Mouse (Mus musculus) CH12.LX (cell line): ENCODE measurements at regions not wholly inside any gene's neighbourhood (a gene's known extent, or its start where the extent isn't known, plus 50 kb on each side); places are given as distances from the start of the nearest gene placed in this dataset.
A peak's percentile ranks its signal among the peaks of the same experiment; 100 is the strongest.

ENCODE experiments used
- DNase-seq: peaks from one replicate; pipeline ENCODE4 v3.0.0-alpha.2; 2013; ENCODE audit errors: extremely low read depth
- H3K27ac ChIP-seq: 2 replicates; pipeline ENCODE4 v1.5.1; 2012; ENCODE audit warnings: low read depth, mild to moderate bottlenecking, control low read depth, moderate library complexity; ENCODE audit not compliant: insufficient read depth
- H3K27me3 ChIP-seq: replicated peaks from 2 replicates; pipeline ENCODE3; 2012; ENCODE audit warnings: inconsistent platforms
- H3K36me3 ChIP-seq, 2 experiments: replicated peaks in 1 of 2; 2 replicates each; pipeline versions ENCODE3 to v1.6.1; 2012; ENCODE audit warnings: inconsistent platforms in 1 of 2, low read length in 1 of 2, mild to moderate bottlenecking in 1 of 2, mixed read lengths in 1 of 2, moderate library complexity in 1 of 2; ENCODE audit not compliant: control insufficient read depth in 1 of 2, insufficient read depth in 1 of 2
- H3K4me1 ChIP-seq, 2 experiments: 2 replicates each; pipeline ENCODE4 v1.6.1; 2012; ENCODE audit warnings: inconsistent platforms in 1 of 2, moderate library complexity in 1 of 2; ENCODE audit not compliant: insufficient read depth in 2 of 2, control insufficient read depth in 1 of 2
- H3K4me2 ChIP-seq: 2 replicates; pipeline ENCODE4 v1.6.1; 2012; ENCODE audit warnings: low read depth, mild to moderate bottlenecking, control low read depth; ENCODE audit not compliant: poor library complexity, insufficient read depth, severe bottlenecking
- H3K4me3 ChIP-seq, 3 experiments: fragments of 150-350 bp in 1 of 3; sonication (generic) in 1 of 3; replicated peaks in 1 of 3; 2 replicates each; pipeline versions ENCODE3 to v1.5.1; 2011 to 2012; ENCODE audit warnings: low read depth in 2 of 3, low read length in 2 of 3, mild to moderate bottlenecking in 2 of 3, moderate library complexity in 2 of 3, control low read depth in 1 of 3, improper control_type of control experiment in 1 of 3, inconsistent platforms in 1 of 3, mixed read lengths in 1 of 3; ENCODE audit not compliant: poor library complexity in 1 of 3
- H3K79me2 ChIP-seq: replicated peaks from 2 replicates; pipeline ENCODE4 v1.6.1; 2012; ENCODE audit warnings: mild to moderate bottlenecking, moderate library complexity; ENCODE audit not compliant: control insufficient read depth, poor library complexity, insufficient read depth, severe bottlenecking; ENCODE audit errors: extremely low read depth
- H3K9ac ChIP-seq: 2 replicates; pipeline ENCODE4 v1.6.1; 2012; ENCODE audit warnings: low read depth, mild to moderate bottlenecking, control low read depth, moderate library complexity; ENCODE audit not compliant: insufficient read depth
- H3K9me3 ChIP-seq: replicated peaks from 2 replicates; pipeline ENCODE3; 2012; ENCODE audit warnings: low read length, inconsistent platforms, mixed read lengths
- CHD1 ChIP-seq: IDR thresholded peaks from 2 replicates; pipeline ENCODE4 v1.6.1; 2012; ENCODE audit warnings: low read depth, low read length, improper control_type of control experiment, inconsistent platforms
- E2F4 ChIP-seq: IDR thresholded peaks from 2 replicates; pipeline ENCODE4 v1.6.1; 2011; ENCODE audit warnings: low read depth, low read length, improper control_type of control experiment; ENCODE audit not compliant: insufficient replicate concordance
- ETS1 ChIP-seq: conservative IDR thresholded peaks from 2 replicates; pipeline ENCODE4 v1.6.1; 2012; ENCODE audit warnings: low read depth, mild to moderate bottlenecking, inconsistent platforms, low read length, improper control_type of control experiment, moderate library complexity
- JUN ChIP-seq: IDR thresholded peaks from 2 replicates; pipeline ENCODE4 v1.6.1; 2011; ENCODE audit warnings: low read depth, mild to moderate bottlenecking, low read length, improper control_type of control experiment, moderate library complexity; ENCODE audit not compliant: insufficient read depth
- KAT2A ChIP-seq: IDR thresholded peaks from 2 replicates; pipeline ENCODE4 v1.6.1; 2012; ENCODE audit warnings: low read length, improper control_type of control experiment, inconsistent platforms; ENCODE audit not compliant: insufficient replicate concordance
- MAX ChIP-seq: IDR thresholded peaks from 2 replicates; pipeline ENCODE4 v1.6.1; 2011; ENCODE audit warnings: low read length, improper control_type of control experiment
- MAZ ChIP-seq: IDR thresholded peaks from 2 replicates; pipeline ENCODE4 v1.6.1; 2012; ENCODE audit warnings: low read depth, mild to moderate bottlenecking, inconsistent platforms, low read length, improper control_type of control experiment, moderate library complexity
- MEF2A ChIP-seq: IDR thresholded peaks from 2 replicates; pipeline ENCODE4 v1.6.1; 2014; ENCODE audit warnings: low read depth, mild to moderate bottlenecking, inconsistent platforms, low read length, improper control_type of control experiment, borderline replicate concordance
- MXI1 ChIP-seq: IDR thresholded peaks from 2 replicates; pipeline ENCODE4 v1.6.1; 2011; ENCODE audit warnings: mild to moderate bottlenecking, low read depth, low read length, improper control_type of control experiment
- NRF1 ChIP-seq: IDR thresholded peaks from 2 replicates; pipeline ENCODE4 v1.6.1; 2014; ENCODE audit warnings: low read depth, mild to moderate bottlenecking, inconsistent platforms, low read length, improper control_type of control experiment, moderate library complexity
- PAX5 ChIP-seq: IDR thresholded peaks from 2 replicates; pipeline ENCODE4 v1.6.1; 2012; ENCODE audit warnings: low read length, inconsistent platforms, mixed read lengths
- POLR2A ChIP-seq: IDR thresholded peaks from 2 replicates; pipeline ENCODE4 v1.6.1; 2011; ENCODE audit warnings: low read depth, mild to moderate bottlenecking, improper control_type of control experiment, low read length
- RAD21 ChIP-seq: IDR thresholded peaks from 2 replicates; pipeline ENCODE4 v1.6.1; 2011; ENCODE audit warnings: low read depth, mild to moderate bottlenecking, low read length, improper control_type of control experiment, moderate library complexity
- SIN3A ChIP-seq: IDR thresholded peaks from 2 replicates; pipeline ENCODE4 v1.6.1; 2012; ENCODE audit warnings: low read length, improper control_type of control experiment, inconsistent platforms
- SMC3 ChIP-seq: IDR thresholded peaks from 2 replicates; pipeline ENCODE4 v1.6.1; 2011; ENCODE audit warnings: low read depth, low read length, improper control_type of control experiment
- TBP ChIP-seq: conservative IDR thresholded peaks from 2 replicates; pipeline ENCODE4 v1.6.1; 2011; ENCODE audit warnings: low read depth, low read length, improper control_type of control experiment
- UBTF ChIP-seq: IDR thresholded peaks from 2 replicates; pipeline ENCODE4 v1.6.1; 2012; ENCODE audit warnings: low read depth, mild to moderate bottlenecking, inconsistent platforms, low read length, improper control_type of control experiment, moderate library complexity
- ZC3H11A ChIP-seq: IDR thresholded peaks from 2 replicates; pipeline ENCODE4 v1.6.1; 2012; ENCODE audit warnings: low read depth, mild to moderate bottlenecking, inconsistent platforms, low read length, improper control_type of control experiment
- ZKSCAN1 ChIP-seq: IDR thresholded peaks from 2 replicates; pipeline ENCODE4 v1.6.1; 2012; ENCODE audit warnings: low read depth, inconsistent platforms, low read length, improper control_type of control experiment, borderline replicate concordance
- dilution Hi-C: fragments of 300-500 bp; cut with MboI; formaldehyde crosslinking; loops from 2 replicates; pipeline ENCODE4 v1.14.3; 2020; ENCODE audit warnings: low sequenced_read_pairs; ENCODE audit not compliant: extremely low pct_unique_long_range_greater_than_20kb, extremely low pct_ligation_motif_present
- in situ Hi-C: fragments of 300-500 bp; cut with MboI; formaldehyde crosslinking; loops from 3 replicates; pipeline ENCODE4 v1.14.3; 2019; ENCODE audit warnings: low sequenced_read_pairs, low pct_ligation_motif_present, low pct_unique_long_range_greater_than_20kb, mixed read lengths

DNA sequence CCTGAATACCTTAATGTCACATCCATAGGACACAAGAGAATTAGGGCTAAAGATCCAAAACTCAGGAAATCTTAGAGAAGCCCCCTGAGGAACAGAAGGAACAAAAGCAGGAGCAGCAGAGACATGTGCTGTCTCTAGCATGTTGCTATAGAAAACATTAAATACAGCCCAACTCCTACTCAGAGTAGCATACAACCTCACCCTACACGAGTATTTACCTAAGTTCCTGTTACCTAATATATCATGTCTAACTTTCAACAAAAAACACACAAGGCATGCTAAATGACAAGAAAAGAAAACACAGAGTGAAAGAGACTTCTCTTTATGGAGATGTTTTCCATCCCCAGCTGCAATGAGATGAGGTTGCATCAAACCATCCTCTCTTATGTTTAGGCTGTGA is 216.4 kb upstream of the Col8a1 start:
- no peak for DNase-seq
- Histone ChIP-seq H3K4me2 (no peak overlapping the region), H3K4me3 (no peak overlapping the region), H3K4me1 (no peaks in the 10 kb centered on the region), H3K9me3 (no peaks in the 10 kb centered on the region), H3K27me3 (no peaks in the 10 kb centered on the region), H3K9ac (no peak overlapping the region), H3K27ac (no peak overlapping the region), H3K36me3 (no peaks in the 10 kb centered on the region), H3K79me2 (no peaks in the 10 kb centered on the region)
- dilution Hi-C loops, result no loop called here
- TF ChIP-seq ZC3H11A (no peak), PAX5 (no peak)
- in situ Hi-C loops, result no loop called here

DNA sequence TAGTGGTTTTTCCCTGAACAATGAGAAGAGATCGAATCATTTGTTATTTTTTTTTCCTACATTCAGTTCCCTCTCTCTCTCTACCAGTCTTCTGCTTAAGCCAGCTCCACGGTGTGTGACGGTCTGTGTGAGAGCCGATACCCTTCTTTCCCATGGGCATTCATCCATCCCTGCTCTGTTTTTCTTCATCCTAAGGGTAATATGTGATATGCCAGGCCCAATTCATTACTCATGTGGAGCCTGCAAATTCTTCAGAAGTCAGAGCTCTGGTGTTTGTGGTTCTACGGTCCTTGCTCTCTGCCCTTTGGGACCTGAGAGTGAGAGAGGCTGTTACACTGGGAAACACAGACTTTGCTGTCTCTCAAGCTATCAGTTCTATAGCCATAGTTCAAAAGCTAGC is 229.6 kb upstream of the Col8a1 start:
- no peaks in the 10 kb centered on the region for H3K79me2 ChIP-seq
- no peak for TF ChIP-seq CHD1
- no peak for TF ChIP-seq ZKSCAN1
- TF ChIP-seq MAX, result no peak
- no peak for TF ChIP-seq KAT2A
- TF ChIP-seq, all 38 proteins: peak for 0
- in situ Hi-C loops (no loop called here), dilution Hi-C loops (no loop called here)
- Histone ChIP-seq H3K9me3 (no peaks in the 10 kb centered on the region), H3K9ac (no peak overlapping the region), H3K4me2 (no peak overlapping the region), H3K4me3 (no peak overlapping the region), H3K27ac (no peak overlapping the region), H3K36me3 (no peaks in the 10 kb centered on the region), H3K27me3 (peaks cover 2% of the 10 kb centered on the region), H3K4me1 (no peaks in the 10 kb centered on the region)
- no peak for DNase-seq

DNA sequence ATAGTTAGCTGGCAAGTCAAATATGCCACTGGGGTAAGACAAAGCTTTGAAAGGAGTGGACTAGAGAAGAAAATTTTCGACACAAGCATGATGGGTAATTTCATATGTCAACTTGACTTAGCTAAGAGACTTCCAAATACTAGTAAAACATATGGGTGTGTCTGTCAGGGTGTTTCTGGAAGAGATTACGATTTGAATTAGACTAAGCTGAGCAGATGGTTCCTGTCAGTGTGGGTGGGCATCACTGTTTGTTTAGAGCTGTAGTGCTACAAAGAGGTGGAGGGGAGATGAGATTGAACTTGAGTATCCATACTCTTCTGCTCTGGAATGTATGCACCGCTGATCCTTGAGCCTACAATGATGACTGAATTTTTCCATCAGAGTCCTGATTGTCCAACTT is 251.2 kb upstream of the Col8a1 start:
- H3K79me2 ChIP-seq, result no peaks in the 10 kb centered on the region
- no peak overlapping the region for H3K4me2 ChIP-seq
- H3K36me3 ChIP-seq, result no peaks in the 10 kb centered on the region
- H3K4me3 ChIP-seq, result no peak overlapping the region
- H3K4me1 ChIP-seq, result no peaks in the 10 kb centered on the region
- in situ Hi-C loops (no loop called here), dilution Hi-C loops (no loop called here)
- no peaks in the 10 kb centered on the region for H3K27me3 ChIP-seq
- no peaks in the 10 kb centered on the region for H3K9me3 ChIP-seq
- no peak overlapping the region for H3K9ac ChIP-seq
- no peak overlapping the region for H3K27ac ChIP-seq
- no peak for TF ChIP-seq MXI1
- no peak for TF ChIP-seq TBP
- TF ChIP-seq MAZ, result no peak
- no peak for TF ChIP-seq POLR2A
- no peak for TF ChIP-seq SIN3A
- TF ChIP-seq E2F4, result no peak
- TF ChIP-seq JUN, result no peak
- no peak for TF ChIP-seq UBTF
- no peak for TF ChIP-seq CHD1
- no peak for TF ChIP-seq SMC3
- no peak for TF ChIP-seq MAX
- no peak for TF ChIP-seq NRF1
- TF ChIP-seq ETS1, result no peak
- no peak for TF ChIP-seq RAD21
- TF ChIP-seq MEF2A, result no peak
- TF ChIP-seq ZKSCAN1, result no peak
- no peak for TF ChIP-seq ZC3H11A
- TF ChIP-seq, all 38 proteins: peak for 0
- peak; percentile 3 for DNase-seq
